Mouse (Mus musculus) C2C12 (cell line): ENCODE data around the gene Gm37240. TPM values are rescaled to one million over a fixed set of nuclear protein-coding genes. Genes with fewer than 3 reads are reported as not detected.

Source experiments
- H3K27me3 ChIP-seq: one replicate; pipeline ENCODE4 v1.6.1; 2011; ENCODE audit not compliant: control insufficient read depth, insufficient read depth, insufficient read length
- H3K36me3 ChIP-seq: one replicate; pipeline ENCODE4 v1.6.1; 2011; ENCODE audit not compliant: control insufficient read depth, insufficient read depth
- H3K4me3 ChIP-seq: one replicate; pipeline ENCODE4 v1.5.1; 2011; ENCODE audit warnings: mild to moderate bottlenecking, control low read depth; ENCODE audit not compliant: poor library complexity, insufficient read depth, severe bottlenecking
- H3K79me2 ChIP-seq: one replicate; pipeline ENCODE4 v1.6.1; 2011; ENCODE audit not compliant: control insufficient read depth, insufficient read depth
- H3K79me3 ChIP-seq: one replicate; pipeline ENCODE4 v1.6.1; 2011; ENCODE audit warnings: low read depth, control low read depth
- H3ac ChIP-seq: one replicate; pipeline ENCODE3; 2011; ENCODE audit warnings: low read depth; ENCODE audit not compliant: control insufficient read depth, insufficient read length
- CEBPB ChIP-seq: IDR thresholded peaks from one replicate; pipeline ENCODE4 v1.6.1; 2011; ENCODE audit warnings: low read depth, mild to moderate bottlenecking, control low read depth, moderate library complexity
- CTCF ChIP-seq: IDR thresholded peaks from one replicate; pipeline ENCODE4 v1.5.1; 2011; ENCODE audit not compliant: control insufficient read depth, insufficient read depth, insufficient read length
- FOSL1 ChIP-seq: IDR thresholded peaks from one replicate; pipeline ENCODE4 v1.8.0; 2011; ENCODE audit warnings: mild to moderate bottlenecking, low read length; ENCODE audit not compliant: poor library complexity, insufficient read depth, severe bottlenecking
- MAX ChIP-seq: IDR thresholded peaks from one replicate; pipeline ENCODE4 v1.6.1; 2011; ENCODE audit warnings: mild to moderate bottlenecking, control low read depth
- MYOD1 ChIP-seq: IDR thresholded peaks from one replicate; pipeline ENCODE4 v1.6.1; 2011; ENCODE audit warnings: low read depth; ENCODE audit not compliant: control insufficient read depth, insufficient read length
- MYOG ChIP-seq: IDR thresholded peaks from one replicate; pipeline ENCODE4 v1.6.1; 2011; ENCODE audit not compliant: control insufficient read depth, insufficient read length; ENCODE audit errors: extremely low read depth
- USF1 ChIP-seq: IDR thresholded peaks from one replicate; pipeline ENCODE4 v1.6.1; 2011; ENCODE audit warnings: low read depth, mild to moderate bottlenecking, control low read depth, moderate library complexity
- polyA plus RNA-seq: library from polyadenylated mRNA; unstranded; fragments of >200 nt; fragmentation: generic; extraction: Trizol; gene quantifications from one replicate; pipeline ENCODE4 v1.2.1, GENCODE M21; 2012; ENCODE audit warnings: missing spikeins

The Gm37240 gene
- polyA plus RNA-seq, 1 experiment: 7.3 TPM

DNA sequence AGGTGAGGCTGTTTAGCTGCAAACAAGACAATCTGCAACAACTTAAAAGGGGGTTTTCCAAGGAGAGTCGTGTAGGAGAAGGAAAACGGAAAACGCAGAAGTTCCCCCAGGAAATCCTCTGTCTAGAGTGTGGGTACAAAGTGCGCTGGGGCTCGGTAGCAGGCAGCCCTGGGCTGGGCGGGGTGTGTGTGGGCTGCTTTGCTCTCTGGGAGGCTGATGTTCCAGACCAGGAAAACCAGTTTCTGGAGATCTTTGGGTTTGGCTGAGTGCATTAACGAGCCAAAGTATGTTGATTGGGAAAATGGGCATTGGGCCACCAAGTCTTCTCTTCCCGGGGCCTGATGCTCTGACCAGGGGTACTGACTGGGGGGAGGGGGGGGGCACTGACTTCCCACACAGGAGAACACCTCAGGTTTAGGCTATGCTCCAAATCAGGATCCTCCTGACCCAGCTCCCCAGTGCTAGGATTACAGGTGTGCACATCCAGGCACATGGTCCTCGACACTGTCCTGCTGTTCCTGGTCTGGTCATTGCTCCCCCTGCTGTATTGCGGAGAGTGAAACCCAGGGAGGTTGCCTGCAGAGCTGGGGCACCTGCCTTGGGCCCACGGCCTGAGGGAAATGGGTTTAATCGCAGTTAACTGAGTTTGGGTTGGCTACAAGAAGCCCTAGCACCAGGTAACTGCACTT, 1249.3 kb downstream of the Gm37240 start:
- H3K79me3 ChIP-seq: no peaks in the 10 kb centered on the region
- H3K27me3 ChIP-seq: no peaks in the 10 kb centered on the region
- H3K79me2 ChIP-seq: no peaks in the 10 kb centered on the region
- no peak overlapping the region for H3ac ChIP-seq
- TF ChIP-seq CTCF (no peak), USF1 (no peak), MYOG (no peak), CEBPB (no peak), MAX (no peak), FOSL1 (no peak), MYOD1 (no peak)
- no peaks in the 10 kb centered on the region for H3K36me3 ChIP-seq
- no peak overlapping the region for H3K4me3 ChIP-seq

DNA sequence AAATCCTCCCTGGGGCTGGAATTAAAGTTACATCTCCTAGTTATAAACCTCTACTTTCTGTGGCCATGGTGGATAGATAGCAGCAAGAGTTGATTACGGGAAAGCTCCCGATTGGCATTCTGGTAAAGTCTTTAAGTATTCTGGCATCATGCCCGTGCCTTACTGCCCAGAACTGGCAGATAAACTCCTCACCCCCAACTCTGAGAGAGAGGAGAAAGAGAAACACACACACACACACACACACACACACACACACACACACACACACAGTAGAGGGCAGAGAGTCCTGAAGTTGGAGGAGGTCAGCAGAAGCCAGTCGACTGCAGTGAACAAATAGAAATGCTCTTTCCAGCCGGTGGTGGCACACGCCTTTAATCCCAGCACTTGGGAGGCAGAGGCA, 1250.2 kb downstream of the Gm37240 start:
- H3K79me2 ChIP-seq: no peaks in the 10 kb centered on the region
- no peaks in the 10 kb centered on the region for H3K36me3 ChIP-seq
- no peaks in the 10 kb centered on the region for H3K79me3 ChIP-seq
- no peak for TF ChIP-seq MYOG
- no peak for TF ChIP-seq MYOD1
- TF ChIP-seq FOSL1: no peak
- TF ChIP-seq MAX: no peak
- TF ChIP-seq CTCF: no peak
- TF ChIP-seq USF1: no peak
- TF ChIP-seq CEBPB: no peak
- H3K4me3 ChIP-seq: no peak overlapping the region
- H3K27me3 ChIP-seq: no peaks in the 10 kb centered on the region
- H3ac ChIP-seq: no peak overlapping the region

DNA sequence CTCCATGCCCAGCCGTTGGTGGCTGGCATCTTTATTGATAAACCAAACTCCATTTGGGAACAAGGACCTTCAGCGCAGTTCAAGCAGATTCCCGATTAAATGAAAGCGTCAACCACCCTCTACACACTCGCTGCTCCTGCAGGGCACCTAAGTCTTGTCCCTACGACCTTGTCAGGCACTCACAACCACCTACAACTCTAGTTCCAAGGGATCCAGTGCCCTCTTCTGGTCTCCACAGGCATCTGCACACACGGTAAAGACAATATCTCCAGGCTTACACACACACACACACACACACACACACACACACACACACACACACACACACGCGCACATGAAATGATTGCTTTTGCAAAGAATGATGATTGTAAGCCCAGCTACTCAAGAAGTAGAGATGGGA, 1255.7 kb downstream of the Gm37240 start:
- H3K36me3 ChIP-seq: no peaks in the 10 kb centered on the region
- TF ChIP-seq CTCF: no peak
- peaks cover 3% of the 10 kb centered on the region for H3K27me3 ChIP-seq
- no peaks in the 10 kb centered on the region for H3K79me2 ChIP-seq
- no peaks in the 10 kb centered on the region for H3K79me3 ChIP-seq
- H3K4me3 ChIP-seq: no peak overlapping the region
- H3ac ChIP-seq: no peak overlapping the region

DNA sequence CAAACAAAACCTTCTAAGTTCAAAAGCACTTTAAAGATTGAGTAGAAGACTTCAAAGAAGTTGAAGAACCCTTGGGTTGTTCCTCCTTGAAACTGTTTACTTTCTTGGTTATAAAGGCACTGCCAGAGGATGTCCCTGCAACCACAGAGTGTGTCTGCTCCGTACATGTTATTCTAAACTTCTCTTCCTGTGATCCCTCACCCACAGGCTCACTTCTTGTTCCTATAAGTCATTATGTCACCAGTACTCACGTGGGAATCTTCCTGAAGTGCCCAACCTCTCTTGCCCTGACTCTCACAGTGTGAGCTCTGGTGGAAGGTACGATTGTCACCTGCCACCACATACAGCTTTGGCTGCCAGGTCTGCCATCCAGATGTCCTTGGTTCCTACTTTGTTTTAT, 1265.3 kb downstream of the Gm37240 start:
- H3ac ChIP-seq: no peak overlapping the region
- no peak overlapping the region for H3K4me3 ChIP-seq
- no peaks in the 10 kb centered on the region for H3K36me3 ChIP-seq
- TF ChIP-seq USF1: no peak
- no peak for TF ChIP-seq FOSL1
- no peak for TF ChIP-seq MYOD1
- no peak for TF ChIP-seq CEBPB
- no peak for TF ChIP-seq MYOG
- no peak for TF ChIP-seq CTCF
- no peak for TF ChIP-seq MAX
- no peaks in the 10 kb centered on the region for H3K79me2 ChIP-seq
- no peaks in the 10 kb centered on the region for H3K27me3 ChIP-seq
- no peaks in the 10 kb centered on the region for H3K79me3 ChIP-seq

DNA sequence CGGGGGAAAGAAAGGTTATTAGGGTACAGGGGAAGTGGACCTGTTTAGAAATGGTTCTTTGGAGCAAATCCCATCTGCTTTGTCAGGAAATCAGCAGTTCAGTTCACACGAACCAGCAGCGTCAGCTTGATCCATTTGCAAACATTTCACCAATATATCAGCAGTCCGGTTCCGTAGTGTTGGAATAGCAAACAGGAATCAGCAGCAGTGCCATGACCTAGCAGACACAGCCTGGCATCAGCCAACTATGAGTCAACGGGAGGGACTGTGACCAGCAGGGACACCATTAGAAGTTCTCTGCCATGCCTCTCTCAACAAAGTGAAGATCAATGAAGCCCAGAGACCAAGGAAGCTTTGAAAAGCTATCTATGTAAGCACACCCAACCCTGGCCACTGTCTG, 1267.6 kb downstream of the Gm37240 start:
- H3K79me3 ChIP-seq: no peaks in the 10 kb centered on the region
- H3K79me2 ChIP-seq: no peaks in the 10 kb centered on the region
- H3K36me3 ChIP-seq: no peaks in the 10 kb centered on the region
- no peak overlapping the region for H3ac ChIP-seq
- no peak for TF ChIP-seq CTCF
- H3K4me3 ChIP-seq: no peak overlapping the region
- no peaks in the 10 kb centered on the region for H3K27me3 ChIP-seq

DNA sequence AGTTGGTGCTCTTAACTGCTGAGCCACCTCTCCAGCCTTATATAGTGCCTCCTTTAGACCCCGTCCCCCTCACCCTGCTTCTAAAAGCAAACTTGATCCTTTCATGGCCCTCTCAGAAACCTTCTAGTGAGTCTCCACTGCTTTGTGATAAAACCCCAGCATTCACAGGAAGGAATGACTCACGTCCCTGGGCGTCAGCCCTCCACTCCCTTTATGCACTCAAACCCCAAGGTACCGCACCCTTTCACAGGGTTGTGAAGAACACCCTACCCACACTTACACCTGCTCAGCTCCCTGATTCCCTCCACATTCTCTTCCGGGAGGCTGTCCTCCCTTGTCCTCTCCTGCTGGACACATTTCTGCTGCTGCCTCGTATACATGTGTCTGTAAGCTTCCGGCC, 1268.3 kb downstream of the Gm37240 start:
- H3K36me3 ChIP-seq: no peaks in the 10 kb centered on the region
- TF ChIP-seq FOSL1: no peak
- TF ChIP-seq MYOD1: no peak
- no peak for TF ChIP-seq MYOG
- TF ChIP-seq CTCF: no peak
- TF ChIP-seq USF1: no peak
- no peak for TF ChIP-seq MAX
- TF ChIP-seq CEBPB: no peak
- no peaks in the 10 kb centered on the region for H3K79me3 ChIP-seq
- no peaks in the 10 kb centered on the region for H3K27me3 ChIP-seq
- H3K79me2 ChIP-seq: no peaks in the 10 kb centered on the region
- no peak overlapping the region for H3K4me3 ChIP-seq
- no peak overlapping the region for H3ac ChIP-seq
